Mouse (Mus musculus) hindbrain, postnatal 0 days (tissue): ENCODE measurements around the gene Gipc2. TPM values are rescaled to one million over a fixed set of nuclear protein-coding genes. Genes with fewer than 3 reads are reported as not detected.

Experiments used
- ATAC-seq: fragments of 200-750 bp; cut with Nextera tagmentation; 2 replicates; pipeline ENCODE4 v1.8.0; 2017; ENCODE audit warnings: mild to moderate bottlenecking, moderate TSS enrichment, moderate library complexity
- DNase-seq: peaks from one replicate; pipeline ENCODE4 v3.0.0-alpha.2; 2015; ENCODE audit warnings: low spot score
- H3K27ac ChIP-seq: fragments of 300-500 bp; sonication (generic); 2 replicates; pipeline ENCODE4 v1.5.1; 2014; ENCODE audit warnings: mild to moderate bottlenecking
- H3K27me3 ChIP-seq: fragments of 300-500 bp; sonication (generic); 2 replicates; pipeline ENCODE4 v1.6.1; 2014; ENCODE audit warnings: low read length, mixed read lengths; ENCODE audit not compliant: insufficient read depth
- H3K36me3 ChIP-seq: fragments of 300-500 bp; sonication (generic); 2 replicates; pipeline ENCODE4 v1.6.1; 2014; ENCODE audit warnings: low read length, mixed read lengths; ENCODE audit not compliant: insufficient read depth
- H3K4me1 ChIP-seq: fragments of 300-500 bp; sonication (generic); 2 replicates; pipeline ENCODE4 v1.6.1; 2014; ENCODE audit warnings: antibody characterized with exemption, low read length, mixed read lengths; ENCODE audit not compliant: insufficient read depth
- H3K4me2 ChIP-seq: fragments of 300-500 bp; sonication (generic); 2 replicates; pipeline ENCODE4 v1.6.1; 2014; ENCODE audit warnings: low read depth, mild to moderate bottlenecking, low read length, moderate library complexity, mixed read lengths
- H3K4me3 ChIP-seq: fragments of 300-500 bp; sonication (generic); 2 replicates; pipeline ENCODE4 v1.5.1; 2014; ENCODE audit warnings: low read length
- H3K9ac ChIP-seq: fragments of 300-500 bp; sonication (generic); replicated peaks from 2 replicates; pipeline ENCODE4 v1.6.1; 2014; ENCODE audit warnings: mild to moderate bottlenecking, low read length, moderate library complexity, mixed read lengths
- H3K9me3 ChIP-seq: fragments of 300-500 bp; sonication (generic); 2 replicates; pipeline ENCODE4 v1.6.1; 2016; ENCODE audit warnings: low read length, mixed read lengths
- CTCF ChIP-seq: IDR thresholded peaks from 2 replicates; pipeline ENCODE4 v1.5.1; 2016; ENCODE audit warnings: antibody characterized with exemption, control low read depth, low read depth
- WGBS: fragments of 180-500 bp; shearing (Covaris S2); extraction: QIAGEN DNeasy Blood & Tissue Kit; methylation state at CpG from one replicate; pipeline ENCODE4 v1.1.7; 2014; 5-methylcytosine and 5-hydroxymethylcytosine counted together
- polyA plus RNA-seq: library from polyadenylated mRNA; unstranded; fragments of >200 nt; fragmentation: Nextera tagmentation; extraction: Ambion mirVana; gene quantifications from 2 replicates; pipeline ENCODE4 v1.2.1, GENCODE M21; 2015
- total RNA-seq: library from RNA; depleted of rRNA; stranded (reverse); fragments of >200 nt; gene quantifications from 2 replicates; pipeline ENCODE4 v1.2.3, GENCODE M21; 2014

The Gipc2 gene
- total and polyA plus RNA-seq, 2 experiments from 2014 or later: 6.7 to 15.6 TPM

DNA sequence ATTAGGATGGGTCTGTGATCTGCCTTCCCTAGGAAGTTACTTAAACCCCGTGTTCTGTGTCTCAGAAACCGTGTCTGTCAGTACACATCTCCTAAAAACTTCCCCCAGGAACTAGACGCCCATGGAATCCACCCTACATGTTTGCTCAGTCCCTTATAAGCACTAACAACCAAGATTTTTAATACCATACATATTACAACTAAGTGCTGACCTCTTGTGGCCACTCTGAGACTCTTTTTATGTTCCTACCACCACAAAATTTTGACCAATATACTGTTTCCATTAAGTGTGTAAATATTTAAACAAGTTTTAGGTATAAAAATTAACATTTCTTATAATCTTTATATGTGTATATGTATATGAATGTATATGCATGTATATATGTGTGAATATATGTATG is 71.0 kb downstream of the Gipc2 start:
- H3K4me3 ChIP-seq: no peak overlapping the region
- no peaks in the 10 kb centered on the region for H3K36me3 ChIP-seq
- no peaks in the 10 kb centered on the region for H3K9me3 ChIP-seq
- no peak overlapping the region for H3K4me2 ChIP-seq
- 10% methylated on average over 3 of the region's 3 CpGs for WGBS
- H3K27me3 ChIP-seq: no peaks in the 10 kb centered on the region
- TF ChIP-seq CTCF: peak; percentile 62
- no peak overlapping the region for H3K27ac ChIP-seq
- H3K4me1 ChIP-seq: no peaks in the 10 kb centered on the region
- no peak for ATAC-seq
- H3K9ac ChIP-seq: no peak overlapping the region
- peak; percentile 76 for DNase-seq

DNA sequence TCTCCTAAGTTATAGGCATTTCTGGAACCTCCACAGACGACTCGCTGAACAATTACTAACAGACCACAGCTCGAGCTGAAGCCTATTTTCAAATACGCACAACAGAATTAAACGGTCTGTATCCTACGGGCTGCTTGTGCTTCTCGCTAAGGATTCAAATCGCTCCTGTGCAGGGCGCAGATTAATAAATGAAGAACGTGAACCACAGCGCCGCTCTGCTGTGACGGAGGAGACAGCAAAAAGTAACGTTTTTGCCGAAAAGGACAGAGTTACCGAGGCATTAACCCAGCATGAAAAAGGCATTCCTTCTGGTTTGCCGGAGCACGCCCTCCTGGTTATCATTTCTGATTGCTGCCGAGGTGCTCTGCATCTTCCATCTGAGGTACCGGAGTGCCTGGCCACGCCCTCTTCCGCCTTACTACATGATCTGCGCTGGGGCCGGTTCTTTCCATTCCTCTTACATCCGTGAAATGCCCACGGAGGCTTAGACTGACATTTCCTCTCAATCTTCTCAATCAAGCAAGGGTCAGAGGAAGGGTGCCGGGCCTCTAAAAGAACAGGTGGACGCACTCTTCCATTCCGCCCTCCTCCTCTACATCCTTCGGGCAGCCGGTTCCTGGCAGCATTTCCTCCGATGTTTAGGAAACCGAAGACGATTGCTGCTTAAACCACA is 73.5 kb downstream of the Gipc2 start:
- peak overlapping the region; percentile 50 for H3K4me2 ChIP-seq
- no peaks in the 10 kb centered on the region for H3K9me3 ChIP-seq
- H3K27me3 ChIP-seq: no peaks in the 10 kb centered on the region
- WGBS: 47% methylated on average over 34 of the region's 34 CpGs
- H3K9ac ChIP-seq: peak overlapping the region; percentile 13; the same call in 1 of the 2 replicates
- H3K4me1 ChIP-seq: no peaks in the 10 kb centered on the region
- 0 out of 2 replicates have a peak overlapping the region, but pooled peaks have one; percentile 27 for H3K27ac ChIP-seq
- DNase-seq (peak; percentile 54), ATAC-seq (0 out of 2 replicates have a peak, but pooled peaks have one; percentile 24)
- H3K36me3 ChIP-seq: no peaks in the 10 kb centered on the region
- peak overlapping the region; percentile 33 for H3K4me3 ChIP-seq
- TF ChIP-seq CTCF: peak; percentile 62

DNA sequence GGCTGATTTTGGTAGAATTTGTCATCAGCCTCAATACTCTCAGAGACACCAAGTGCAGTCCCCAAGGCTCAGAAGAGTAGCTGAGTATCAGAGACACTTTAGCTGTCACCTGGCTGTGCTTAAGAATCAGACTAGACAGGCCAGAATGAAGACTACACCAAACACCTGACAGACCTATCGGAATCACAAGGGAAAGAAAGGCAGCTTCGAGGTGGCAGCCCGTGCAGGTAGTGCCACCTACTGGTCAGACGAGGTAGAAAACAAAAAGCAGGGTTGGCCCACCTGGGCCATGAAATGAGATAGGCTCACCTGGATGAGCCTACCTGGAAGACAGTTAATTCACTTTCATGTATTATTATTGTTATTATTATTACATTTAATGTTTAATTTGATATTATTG is 76.9 kb downstream of the Gipc2 start:
- WGBS: 4% methylated on average over 4 of the region's 4 CpGs
- no peak overlapping the region for H3K4me2 ChIP-seq
- H3K9ac ChIP-seq: no peak overlapping the region
- H3K36me3 ChIP-seq: no peaks in the 10 kb centered on the region
- no peaks in the 10 kb centered on the region for H3K4me1 ChIP-seq
- peak; percentile 93 for TF ChIP-seq CTCF
- ATAC-seq: peak; percentile 55; the same call in 1 of the 2 replicates
- no peaks in the 10 kb centered on the region for H3K27me3 ChIP-seq
- DNase-seq: peak; percentile 73
- no peaks in the 10 kb centered on the region for H3K9me3 ChIP-seq
- H3K27ac ChIP-seq: no peak overlapping the region
- H3K4me3 ChIP-seq: no peak overlapping the region

DNA sequence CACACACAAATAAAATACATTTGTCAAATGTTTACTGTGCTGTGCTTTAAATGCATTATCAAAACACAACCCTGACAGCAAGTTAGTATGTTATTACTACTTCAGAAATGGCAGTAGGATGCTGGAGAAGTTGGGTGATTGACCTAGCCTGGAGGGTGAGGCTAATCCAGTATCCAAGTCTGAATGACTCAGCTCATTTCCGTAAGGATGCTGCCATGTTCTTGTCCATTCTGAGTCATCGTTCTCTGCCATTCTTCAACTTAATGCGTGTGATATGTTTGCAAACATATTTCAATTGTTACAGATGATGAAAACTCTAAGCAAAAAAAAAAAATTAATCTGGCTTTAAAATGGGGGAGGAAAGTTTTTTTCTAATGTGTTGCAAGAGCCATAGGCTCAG is 84.6 kb downstream of the Gipc2 start:
- H3K9ac ChIP-seq: no peak overlapping the region
- 87% methylated on average over 3 of the region's 3 CpGs for WGBS
- no peaks in the 10 kb centered on the region for H3K27me3 ChIP-seq
- H3K4me1 ChIP-seq: no peaks in the 10 kb centered on the region
- H3K27ac ChIP-seq: no peak overlapping the region
- H3K4me3 ChIP-seq: no peak overlapping the region
- no peak for TF ChIP-seq CTCF
- H3K36me3 ChIP-seq: no peaks in the 10 kb centered on the region
- H3K4me2 ChIP-seq: no peak overlapping the region
- no peak for DNase-seq
- no peaks in the 10 kb centered on the region for H3K9me3 ChIP-seq
- no peak for ATAC-seq

DNA sequence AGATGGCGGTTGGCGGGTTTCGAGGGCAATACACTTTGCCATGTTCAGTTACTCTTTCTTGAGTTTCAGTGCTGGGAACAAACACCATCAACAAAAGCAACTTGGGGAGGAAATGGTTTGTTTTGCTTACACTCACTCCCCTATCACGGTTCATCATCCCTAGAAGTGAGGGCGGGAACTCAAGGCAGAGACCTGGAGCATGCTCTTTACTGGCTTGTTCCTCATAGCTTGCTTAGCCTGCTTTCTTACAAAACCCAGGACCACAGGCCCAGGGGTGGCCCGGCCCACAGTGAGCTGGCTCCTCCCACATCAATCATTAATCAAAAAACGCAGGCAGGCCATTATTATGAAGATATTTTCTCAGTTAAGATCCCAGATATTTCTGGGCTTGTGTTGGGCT is 89.9 kb downstream of the Gipc2 start:
- H3K9ac ChIP-seq: no peak overlapping the region
- WGBS: 85% methylated on average over 7 of the region's 7 CpGs
- H3K36me3 ChIP-seq: no peaks in the 10 kb centered on the region
- ATAC-seq (no peak), DNase-seq (no peak)
- no peak overlapping the region for H3K27ac ChIP-seq
- no peaks in the 10 kb centered on the region for H3K9me3 ChIP-seq
- no peak for TF ChIP-seq CTCF
- H3K4me3 ChIP-seq: no peak overlapping the region
- no peaks in the 10 kb centered on the region for H3K4me1 ChIP-seq
- no peak overlapping the region for H3K4me2 ChIP-seq
- H3K27me3 ChIP-seq: no peaks in the 10 kb centered on the region

DNA sequence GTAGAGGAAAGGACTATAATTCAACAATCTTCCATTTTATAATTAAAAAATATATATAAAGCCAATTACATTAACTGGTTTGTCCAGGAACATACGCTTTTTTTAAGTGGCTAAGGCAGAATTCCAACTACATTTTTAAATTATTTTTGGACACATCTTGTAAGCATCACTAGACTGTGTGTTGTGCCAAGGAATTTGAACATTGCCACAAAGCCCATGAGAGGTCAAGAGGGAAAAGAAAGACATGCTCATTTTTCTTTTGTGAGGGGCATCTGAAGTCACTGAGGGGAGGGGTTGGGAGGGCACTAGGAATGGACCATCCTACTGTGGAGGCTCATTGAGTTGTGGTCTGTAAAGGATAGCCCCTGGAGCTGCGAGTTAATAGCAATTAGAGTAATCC is 97.0 kb downstream of the Gipc2 start:
- Histone ChIP-seq H3K4me1 (no peaks in the 10 kb centered on the region), H3K9ac (no peak overlapping the region), H3K4me3 (no peak overlapping the region), H3K27ac (no peak overlapping the region), H3K36me3 (no peaks in the 10 kb centered on the region), H3K27me3 (no peaks in the 10 kb centered on the region), H3K9me3 (no peaks in the 10 kb centered on the region), H3K4me2 (no peak overlapping the region)
- DNase-seq (no peak), ATAC-seq (no peak)
- 71% methylated on average over 2 of the region's 2 CpGs for WGBS
- no peak for TF ChIP-seq CTCF

DNA sequence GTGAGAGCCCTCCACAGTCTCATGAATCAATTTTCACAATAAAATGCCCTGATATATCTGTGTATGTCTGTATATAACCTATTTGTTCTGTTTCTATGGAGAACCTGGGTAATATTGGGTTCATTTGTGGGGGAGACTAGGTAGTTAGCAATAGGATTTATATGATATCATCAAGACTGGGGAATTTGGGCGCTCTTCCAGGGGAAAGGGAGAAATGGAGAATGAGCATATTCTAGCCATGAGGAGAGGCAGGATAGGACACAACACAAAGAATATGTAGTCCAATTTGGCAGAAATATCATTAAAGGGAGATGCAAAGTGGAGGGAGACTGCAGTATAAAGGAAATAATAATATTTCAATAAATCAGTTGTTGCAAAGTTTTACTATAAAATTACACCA is 97.7 kb downstream of the Gipc2 start:
- WGBS: 83% methylated on average over 1 of the region's 1 CpGs
- H3K4me2 ChIP-seq: no peak overlapping the region

More for the DNA sequence above, 97.7 kb downstream of the Gipc2 start:
- DNase-seq (no peak), ATAC-seq (no peak)
- Histone ChIP-seq H3K4me1 (no peaks in the 10 kb centered on the region), H3K27me3 (no peaks in the 10 kb centered on the region), H3K9ac (no peak overlapping the region), H3K36me3 (no peaks in the 10 kb centered on the region), H3K27ac (no peak overlapping the region), H3K4me3 (no peak overlapping the region), H3K9me3 (no peaks in the 10 kb centered on the region)
- no peak for TF ChIP-seq CTCF
